Mouse (Mus musculus) liver, postnatal 0 days (tissue): ENCODE results near the gene Hist1h2bk. TPM values are rescaled to one million over a fixed set of nuclear protein-coding genes. Genes with fewer than 3 reads are reported as not detected.
A peak's percentile ranks its signal among the peaks of the same experiment; 100 is the strongest.
"Not testable (repeated sequence)": the region's sequence is repeated elsewhere in the genome, so short reads cannot be mapped to it uniquely, and the experiment has no call there.

Experiments
- ATAC-seq: fragments of 200-750 bp; cut with Nextera tagmentation; 2 replicates; pipeline ENCODE4 v1.8.0; 2017; ENCODE audit warnings: mild to moderate bottlenecking, moderate library complexity
- DNase-seq: peaks from one replicate; pipeline ENCODE4 v3.0.0-alpha.2; 2016
- H3K27ac ChIP-seq: fragments of 300-500 bp; sonication (generic); 2 replicates; pipeline ENCODE4 v1.5.1; 2014; ENCODE audit warnings: antibody characterized with exemption, moderate library complexity, mild to moderate bottlenecking, low read depth
- H3K27me3 ChIP-seq: fragments of 300-500 bp; sonication (generic); 2 replicates; pipeline ENCODE4 v1.6.1; 2014; ENCODE audit warnings: low read length, control low read depth, mixed read lengths; ENCODE audit not compliant: insufficient read depth
- H3K36me3 ChIP-seq: fragments of 300-500 bp; sonication (generic); replicated peaks from 2 replicates; pipeline ENCODE4 v1.6.1; 2014; ENCODE audit warnings: mild to moderate bottlenecking, control low read depth, low read length, moderate library complexity, mixed read lengths; ENCODE audit not compliant: insufficient read depth
- H3K4me1 ChIP-seq: fragments of 300-500 bp; sonication (generic); 2 replicates; pipeline ENCODE4 v1.6.1; 2014; ENCODE audit warnings: antibody characterized with exemption, mild to moderate bottlenecking, control low read depth; ENCODE audit not compliant: insufficient read depth
- H3K4me2 ChIP-seq: fragments of 300-500 bp; sonication (generic); 2 replicates; pipeline ENCODE4 v1.6.1; 2014; ENCODE audit warnings: low read depth, mild to moderate bottlenecking, low read length, moderate library complexity, mixed read lengths
- H3K4me3 ChIP-seq: fragments of 300-500 bp; sonication (generic); 2 replicates; pipeline ENCODE4 v1.5.1; 2014; ENCODE audit warnings: low read depth, low read length
- H3K9ac ChIP-seq: fragments of 300-500 bp; sonication (generic); replicated peaks from 2 replicates; pipeline ENCODE4 v1.6.1; 2014; ENCODE audit warnings: mild to moderate bottlenecking, moderate library complexity
- H3K9me3 ChIP-seq: fragments of 300-500 bp; sonication (generic); 2 replicates; pipeline ENCODE4 v1.6.1; 2016; ENCODE audit warnings: mild to moderate bottlenecking, control low read depth, low read length, mixed read lengths
- CTCF ChIP-seq: sonication (generic); IDR thresholded peaks from 2 replicates; pipeline ENCODE4 v1.5.1; 2016; ENCODE audit warnings: antibody characterized with exemption, low read depth
- EP300 ChIP-seq: IDR thresholded peaks from 2 replicates; pipeline ENCODE4 v1.6.1; 2016; ENCODE audit warnings: antibody characterized with exemption, low read depth, mild to moderate bottlenecking
- WGBS: fragments of 180-500 bp; shearing (Covaris S2); extraction: QIAGEN DNeasy Blood & Tissue Kit; methylation state at CpG from one replicate; pipeline ENCODE4 v1.1.7; 2014; ENCODE audit not compliant: insufficient replicate concordance; 5-methylcytosine and 5-hydroxymethylcytosine counted together
- polyA plus RNA-seq: library from polyadenylated mRNA; unstranded; fragments of >200 nt; fragmentation: Nextera tagmentation; extraction: Ambion mirVana; gene quantifications from 2 replicates; pipeline ENCODE4 v1.2.1, GENCODE M21; 2015

Gene Hist1h2bk
- polyA plus RNA-seq, 1 experiment from 2014 or later, result 2.2 TPM

DNA sequence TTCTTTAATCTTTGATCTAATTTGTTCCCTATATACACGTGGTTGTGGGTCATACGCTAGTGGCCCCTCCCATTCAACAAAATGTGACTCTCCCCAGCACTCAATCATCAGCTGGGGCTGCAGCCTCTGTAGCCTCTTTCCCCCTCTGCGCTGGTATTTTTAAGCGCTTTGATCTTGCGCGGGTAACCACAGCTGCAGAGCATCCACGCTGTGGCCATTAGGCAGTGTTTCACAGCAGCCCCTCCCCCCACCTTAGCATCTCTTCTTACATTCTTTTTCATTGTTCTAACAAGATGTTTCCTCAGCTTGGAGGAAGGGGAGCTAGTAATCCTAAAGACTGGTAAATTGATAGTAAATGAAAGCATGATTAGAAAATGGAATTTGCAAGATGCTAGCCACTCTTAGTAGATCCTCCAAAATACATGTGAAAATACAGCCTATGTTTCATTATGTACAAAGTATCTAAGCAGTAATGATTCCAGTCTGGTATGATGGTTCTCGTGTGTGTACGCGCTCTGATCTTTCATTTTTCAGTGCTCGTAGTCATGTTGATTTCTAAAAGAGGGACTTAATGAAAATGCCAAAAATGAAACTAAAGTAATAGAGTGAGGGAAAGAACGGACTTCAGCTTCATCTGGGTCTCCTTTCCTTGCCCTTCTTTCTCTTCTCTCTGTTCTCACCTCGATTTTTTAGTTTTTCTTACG lies 14.2 kb downstream of the Hist1h2bk start:
- no peaks in the 10 kb centered on the region for H3K9me3 ChIP-seq
- H3K9ac ChIP-seq, result peak overlapping the region; percentile 43
- H3K36me3 ChIP-seq, result no peaks in the 10 kb centered on the region
- H3K4me3 ChIP-seq, result peak overlapping the region; percentile 49
- TF ChIP-seq EP300, result no peak
- no peak for TF ChIP-seq CTCF
- peak overlapping the region; percentile 46 for H3K27ac ChIP-seq
- WGBS, result under 1% methylated on average over 14 of the region's 14 CpGs
- ATAC-seq (no peak), DNase-seq (peak; percentile 57)
- no peaks in the 10 kb centered on the region for H3K27me3 ChIP-seq
- peaks cover 7% of the 10 kb centered on the region for H3K4me1 ChIP-seq
- peak overlapping the region; percentile 88 for H3K4me2 ChIP-seq

DNA sequence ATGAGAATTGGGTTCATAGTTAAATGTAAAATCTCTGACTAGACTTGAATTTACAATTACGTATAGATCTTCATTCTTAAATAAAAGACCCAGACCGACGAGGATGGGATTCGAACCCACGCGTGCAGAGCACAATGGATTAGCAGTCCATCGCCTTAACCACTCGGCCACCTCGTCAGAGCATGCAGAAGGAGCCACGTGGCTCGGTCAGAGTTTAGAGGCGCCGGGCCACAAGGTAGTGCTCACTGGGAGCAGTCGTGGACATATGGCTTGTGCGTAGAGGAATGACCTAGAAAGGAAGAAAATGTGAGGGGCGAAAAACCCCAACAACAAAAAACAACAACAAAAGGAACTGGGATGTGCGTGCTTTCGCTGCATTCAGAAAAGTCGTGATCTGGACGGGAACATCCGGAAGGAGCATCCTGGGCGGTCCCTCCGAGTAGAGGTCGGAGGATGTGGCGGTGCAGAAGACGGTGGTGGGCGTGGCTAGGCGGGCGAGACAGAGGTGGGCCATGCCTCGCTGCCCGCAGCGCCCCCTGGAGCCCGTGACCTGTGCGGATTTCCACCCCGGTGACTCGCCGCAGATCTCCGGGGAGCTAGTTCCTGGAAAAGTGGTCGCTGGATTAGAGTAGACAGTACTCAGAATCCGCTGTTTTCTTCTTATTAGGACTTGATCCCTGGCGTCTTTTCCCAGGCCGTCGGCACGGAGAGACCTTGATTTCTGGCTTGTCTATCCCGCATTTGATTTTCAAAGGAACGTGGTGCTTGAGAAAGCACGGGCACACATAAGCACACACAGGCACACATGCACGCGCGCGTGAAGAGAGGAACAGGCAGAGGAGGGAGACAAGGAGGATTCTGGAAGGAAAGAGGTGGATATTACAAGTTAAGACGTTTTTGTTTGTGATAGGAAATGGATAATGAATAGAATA lies 15.2 kb downstream of the Hist1h2bk start:
- ATAC-seq, result peak; percentile 92
- peaks cover 14% of the 10 kb centered on the region for H3K4me1 ChIP-seq

DNA sequence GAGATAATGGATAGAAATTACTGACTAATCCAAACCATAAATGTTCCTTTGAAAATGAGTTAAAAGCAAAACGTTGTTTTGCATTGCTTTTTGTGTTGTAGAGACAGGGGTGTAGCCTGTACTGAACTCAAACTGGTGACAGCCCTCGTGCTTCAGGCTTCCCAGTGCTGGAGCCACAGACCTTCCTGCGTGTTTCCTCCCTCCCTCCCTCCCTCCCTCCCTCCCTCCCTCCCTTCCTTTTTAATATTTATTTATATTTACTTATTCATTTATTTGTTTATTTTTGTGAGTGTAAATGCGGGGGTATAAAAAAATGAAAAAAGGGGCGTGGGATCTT lies 15.8 kb downstream of the Hist1h2bk start:
- no peaks in the 10 kb centered on the region for H3K27me3 ChIP-seq
- ATAC-seq (no peak), DNase-seq (no peak)
- H3K4me3 ChIP-seq, result peak overlapping the region; percentile 49
- H3K9ac ChIP-seq, result peak overlapping the region; percentile 60
- peaks cover 16% of the 10 kb centered on the region for H3K4me1 ChIP-seq
- no peaks in the 10 kb centered on the region for H3K9me3 ChIP-seq
- H3K4me2 ChIP-seq, result peak overlapping the region; percentile 88
- H3K36me3 ChIP-seq, result no peaks in the 10 kb centered on the region
- WGBS, result 12% methylated on average over 5 of the region's 5 CpGs
- no peak overlapping the region for H3K27ac ChIP-seq
- no peak for TF ChIP-seq CTCF

More for the DNA sequence above, 15.2 kb downstream of the Hist1h2bk start:
- under 1% methylated on average over 52 of the region's 52 CpGs for WGBS
- peak; percentile 97 for DNase-seq
- TF ChIP-seq CTCF (peak; percentile 91), EP300 (no peak)
- no peaks in the 10 kb centered on the region for H3K27me3 ChIP-seq
- H3K4me2 ChIP-seq, result peak overlapping the region; percentile 88
- H3K27ac ChIP-seq, result peak overlapping the region; percentile 67
- H3K4me3 ChIP-seq, result peak overlapping the region; percentile 49
- peak overlapping the region; percentile 60 for H3K9ac ChIP-seq
- H3K36me3 ChIP-seq, result no peaks in the 10 kb centered on the region
- H3K9me3 ChIP-seq, result no peaks in the 10 kb centered on the region

DNA sequence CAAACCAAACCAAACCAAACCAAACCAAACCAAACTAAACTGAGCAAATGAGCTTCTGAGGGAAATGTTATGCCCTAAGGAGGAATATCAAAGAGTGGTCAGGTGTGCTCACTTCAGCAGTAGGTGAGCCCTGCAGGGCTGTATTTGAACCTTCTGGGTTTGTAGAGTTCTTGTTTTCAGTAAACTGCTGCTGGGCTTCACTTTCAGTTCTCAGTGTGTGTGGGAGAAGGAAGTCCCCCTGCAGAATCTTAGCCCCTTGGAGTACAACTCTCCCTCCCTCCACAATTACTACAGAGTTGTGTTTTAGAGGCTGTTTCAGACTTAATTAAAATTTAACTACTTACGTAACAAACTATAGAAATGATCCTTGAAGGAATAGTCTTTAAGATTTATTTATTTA lies 18.1 kb downstream of the Hist1h2bk start:
- Histone ChIP-seq H3K36me3 (no peaks in the 10 kb centered on the region), H3K4me1 (peaks cover 16% of the 10 kb centered on the region), H3K27me3 (no peaks in the 10 kb centered on the region), H3K4me3 (no peak overlapping the region), H3K9me3 (no peaks in the 10 kb centered on the region), H3K27ac (no peak overlapping the region), H3K9ac (no peak overlapping the region), H3K4me2 (no peak overlapping the region)
- no peak for DNase-seq
- 84% methylated on average over 1 of the region's 1 CpGs for WGBS
- TF ChIP-seq CTCF, result no peak
- no peak for TF ChIP-seq EP300
- ATAC-seq, result no peak

DNA sequence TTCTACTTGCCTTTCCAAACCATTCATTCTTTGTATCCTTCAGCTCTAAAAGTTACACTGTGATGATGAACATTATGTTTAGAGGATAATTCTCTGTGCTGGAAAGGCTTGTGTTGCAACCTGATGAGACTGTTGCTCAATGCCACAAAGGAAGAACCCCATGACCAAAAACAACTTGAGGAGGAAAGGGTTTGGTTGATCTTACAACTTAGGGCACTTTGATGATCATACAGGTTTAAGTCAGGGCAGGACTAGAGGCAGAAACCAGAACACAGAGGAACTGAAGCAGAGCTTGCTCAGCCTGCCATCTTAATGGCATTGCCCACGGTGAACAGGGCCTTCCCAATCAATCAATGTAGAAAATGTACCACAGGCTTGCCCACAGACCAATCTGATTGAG lies 25.8 kb downstream of the Hist1h2bk start:
- 54% methylated on average over 1 of the region's 1 CpGs for WGBS
- Histone ChIP-seq H3K27me3 (no peaks in the 10 kb centered on the region), H3K4me3 (no peak overlapping the region), H3K9me3 (no peaks in the 10 kb centered on the region), H3K9ac (no peak overlapping the region), H3K4me2 (no peak overlapping the region), H3K27ac (no peak overlapping the region), H3K36me3 (no peaks in the 10 kb centered on the region), H3K4me1 (no peaks in the 10 kb centered on the region)
- TF ChIP-seq EP300 (no peak), CTCF (no peak)
- ATAC-seq (no peak), DNase-seq (no peak)

DNA sequence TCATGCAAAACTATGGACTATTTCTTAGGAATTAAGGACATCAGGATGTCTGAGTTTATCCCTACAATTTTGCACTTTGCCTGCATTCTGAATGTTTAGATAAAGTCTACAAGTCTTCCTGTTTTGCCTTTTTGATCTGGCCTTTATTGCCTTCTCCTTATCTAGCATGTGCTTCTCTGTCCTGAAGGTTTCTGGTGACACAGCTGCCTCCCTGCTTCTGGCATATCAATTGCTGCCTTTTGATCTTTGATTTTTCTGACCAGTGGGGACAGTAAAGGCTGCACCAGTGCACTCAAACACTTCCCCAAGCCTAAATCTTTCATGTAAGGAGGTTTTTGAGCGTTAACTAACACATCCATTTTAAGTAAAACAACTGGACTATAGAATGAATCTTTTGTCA lies 27.8 kb downstream of the Hist1h2bk start:
- Histone ChIP-seq H3K9ac (no peak overlapping the region), H3K4me3 (no peak overlapping the region), H3K27ac (no peak overlapping the region), H3K36me3 (no peaks in the 10 kb centered on the region), H3K27me3 (no peaks in the 10 kb centered on the region), H3K4me2 (no peak overlapping the region), H3K9me3 (no peaks in the 10 kb centered on the region), H3K4me1 (no peaks in the 10 kb centered on the region)
- ATAC-seq, result no peak
- no peak for DNase-seq
- TF ChIP-seq CTCF, result no peak
- no peak for TF ChIP-seq EP300
- WGBS, result 43% methylated on average over 1 of the region's 1 CpGs

DNA sequence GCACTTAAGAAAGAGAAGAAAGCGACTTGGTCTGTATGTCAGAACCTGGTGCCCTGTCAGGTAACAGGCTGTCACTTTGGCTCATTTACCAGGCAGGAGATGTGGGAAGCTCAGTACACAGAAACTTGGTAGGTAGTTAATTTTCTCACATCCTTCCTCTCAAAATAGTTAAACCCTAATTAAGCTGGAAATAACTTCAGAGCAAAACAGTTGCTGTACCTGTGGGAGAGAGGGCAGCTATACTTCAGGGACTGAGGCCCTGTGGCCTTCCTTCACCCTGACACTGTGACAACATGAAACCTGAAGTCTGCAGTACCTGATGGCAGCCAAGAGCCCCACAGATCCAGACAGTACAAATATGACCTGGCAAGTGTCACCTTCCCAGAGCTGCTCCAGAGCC lies 48.5 kb downstream of the Hist1h2bk start, which contains the start of gene Vmn1r188:
TSS of gene Vmn1r188 (plus strand) at position 301 of the 400 bp plus-strand sequence.
- WGBS, result 52% methylated on average over 1 of the region's 1 CpGs

More for the DNA sequence above, 48.5 kb downstream of the Hist1h2bk start, which contains the start of gene Vmn1r188:
- H3K27ac ChIP-seq, H3K36me3 ChIP-seq, H3K9me3 ChIP-seq, ATAC-seq, DNase-seq, H3K4me3 ChIP-seq, H3K9ac ChIP-seq, H3K4me1 ChIP-seq, H3K4me2 ChIP-seq, H3K27me3 ChIP-seq: not testable (repeated sequence)
